Mouse (Mus musculus) CD4-positive, CD25-positive, alpha-beta regulatory T cell, adult 2 months (primary cell): Measurements from ENCODE around the gene AW549877.

ENCODE experiments used
- DNase-seq: peaks from one replicate; pipeline ENCODE4 v3.0.0-alpha.2; 2012; ENCODE audit warnings: low read depth, low spot score

AW549877 gene

GRCm38 (mm10) chr15:3984876-3985275 is 10.7 kb downstream of the AW549877 start:
- no peak for DNase-seq

GRCm38 (mm10) chr15:3982732-3983131 is 12.8 kb downstream of the AW549877 start:
- DNase-seq, result no peak

GRCm38 (mm10) chr15:3979871-3980270 is 15.7 kb downstream of the AW549877 start:
- peak; percentile 35 for DNase-seq

GRCm38 (mm10) chr15:3979061-3979848 is 16.3 kb downstream of the AW549877 start, which contains the start of gene Fbxo4:
Gene Fbxo4, minus strand, starts transcription at chr15:3979573.
- peak; percentile 80 for DNase-seq

- peak; percentile 20 for DNase-seq
Measured at GRCm38 (mm10) chr15:3978279-3978678, 17.3 kb downstream of the AW549877 start.

- no peak for DNase-seq
Measured at GRCm38 (mm10) chr15:3973300-3973699, 22.2 kb downstream of the AW549877 start.

- DNase-seq, result no peak
Measured at GRCm38 (mm10) chr15:3970193-3970592, 25.4 kb downstream of the AW549877 start.

- DNase-seq, result no peak
Measured at GRCm38 (mm10) chr15:3969743-3970142, 25.8 kb downstream of the AW549877 start.

GRCm38 (mm10) chr15:3962251-3962650 is 33.3 kb downstream of the AW549877 start:
- DNase-seq, result no peak

- no peak for DNase-seq
Measured at GRCm38 (mm10) chr15:3960094-3960493, 35.5 kb downstream of the AW549877 start.

- DNase-seq, result peak; percentile 77
Measured at GRCm38 (mm10) chr15:3957982-3958381, 37.6 kb downstream of the AW549877 start.

- no peak for DNase-seq
Measured at GRCm38 (mm10) chr15:3954971-3955370, 40.6 kb downstream of the AW549877 start.

GRCm38 (mm10) chr15:3938132-3938531 is 57.4 kb downstream of the AW549877 start:
- DNase-seq, result no peak

- no peak for DNase-seq
Measured at GRCm38 (mm10) chr15:3936056-3936455, 59.5 kb downstream of the AW549877 start.

- DNase-seq, result no peak
Measured at GRCm38 (mm10) chr15:3933466-3933865, 62.1 kb downstream of the AW549877 start.
